Mouse (Mus musculus) ovary, postnatal 14 days (tissue): ENCODE measurements around the gene Rad51.

ENCODE experiments used
- DNase-seq: peaks from one replicate; pipeline ENCODE4 v3.0.0; 2022; ENCODE audit warnings: low spot score

Rad51 gene

GRCm38 (mm10) chr2:119165401-119165800, 52.8 kb downstream of the Rad51 start:
- DNase-seq: no peak

DNA sequence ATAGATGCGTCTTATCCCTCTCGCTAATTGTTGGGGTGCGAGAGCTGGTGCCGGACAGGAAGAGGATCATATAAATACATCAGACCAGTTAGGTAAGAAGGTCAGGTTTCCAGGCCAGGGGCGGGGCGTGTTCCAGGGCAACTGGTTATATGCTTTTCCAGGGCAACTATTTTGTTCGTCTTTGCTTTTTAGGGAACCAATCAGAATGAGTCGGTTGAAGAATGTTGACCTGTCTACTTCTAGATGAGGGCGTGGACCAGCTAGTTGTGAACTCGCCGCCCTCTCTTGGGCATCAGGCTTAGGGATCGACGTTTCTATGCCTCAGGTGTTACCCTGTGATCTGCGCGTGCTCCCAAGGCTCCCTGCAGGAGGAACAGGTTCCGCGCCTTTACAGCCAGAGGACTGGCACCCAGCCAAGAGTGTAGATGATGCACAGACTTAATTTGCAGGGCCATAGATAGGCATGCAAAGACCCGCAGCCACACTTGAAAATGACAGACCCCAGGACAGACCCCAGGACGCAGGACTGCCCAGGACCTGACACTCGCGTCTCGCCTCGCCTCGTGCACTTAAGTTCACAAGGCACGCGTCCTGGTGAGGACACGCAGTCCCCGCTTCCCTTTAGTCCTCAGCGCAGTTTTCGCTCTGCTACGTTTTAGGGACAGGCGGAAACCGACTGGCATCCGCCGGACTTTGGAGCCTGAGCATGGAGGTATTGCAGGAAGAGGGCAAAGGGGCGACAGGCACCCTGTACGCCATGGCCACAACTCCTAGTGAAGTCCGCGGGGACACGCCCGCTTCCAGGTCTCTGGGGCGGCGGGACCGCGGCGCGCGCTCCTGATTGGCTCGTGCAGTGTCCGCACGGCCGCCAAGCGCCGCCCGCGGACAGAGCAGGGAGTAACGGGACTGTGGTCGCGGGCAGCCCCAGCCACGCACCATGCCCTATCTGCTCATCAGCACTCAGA, 54.6 kb downstream of the Rad51 start, which contains the start of gene Gchfr:
TSS of gene Gchfr (plus strand) at position 873 of the 965 bp plus-strand sequence.
- no peak for DNase-seq

- no peak for DNase-seq
Measured at GRCm38 (mm10) chr2:119167866-119168256, 55.3 kb downstream of the Rad51 start.

- DNase-seq: no peak
Measured at GRCm38 (mm10) chr2:119170282-119170681, 57.7 kb downstream of the Rad51 start.

DNA sequence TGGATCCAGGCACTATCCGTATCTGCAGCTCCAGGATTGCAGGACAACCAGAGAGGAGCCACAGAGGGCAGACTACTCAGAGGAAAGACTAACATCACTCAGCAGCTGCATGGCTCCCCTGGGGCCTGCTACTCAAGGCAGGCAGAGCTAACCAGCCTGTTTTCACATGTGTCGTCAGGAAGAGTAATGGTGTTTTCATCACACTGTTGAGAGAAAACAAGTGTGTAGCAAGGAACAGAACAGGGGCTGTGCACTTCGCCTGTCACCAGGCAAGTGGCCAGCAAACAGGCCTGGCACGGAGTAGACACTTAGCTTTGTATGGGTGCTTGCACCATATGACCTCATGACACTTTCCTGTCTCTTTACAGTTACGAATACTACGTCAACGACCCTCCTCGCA, 59.0 kb downstream of the Rad51 start:
- DNase-seq: no peak

DNA sequence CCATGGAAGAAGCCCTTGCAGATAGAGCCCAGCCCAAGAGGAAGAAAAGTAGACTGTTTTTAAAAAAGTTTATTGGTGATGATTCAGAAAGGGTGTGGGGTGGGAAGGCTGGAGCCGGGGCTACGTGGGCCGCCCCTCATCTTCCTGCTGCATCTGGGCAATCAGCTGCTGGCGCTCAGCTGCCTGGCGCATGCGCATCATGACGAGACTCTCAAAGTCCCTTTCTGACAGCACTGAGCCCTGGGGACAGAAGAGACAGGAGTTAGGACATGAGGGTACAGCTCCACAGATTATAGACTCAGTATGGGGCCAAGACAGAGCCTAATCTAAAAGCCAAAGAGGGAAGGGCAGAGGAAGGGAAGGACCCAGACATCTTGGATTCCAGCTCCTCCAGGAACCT, 59.9 kb downstream of the Rad51 start:
- no peak for DNase-seq

GRCm38 (mm10) chr2:119172862-119173576, 60.4 kb downstream of the Rad51 start:
- peak; percentile 37 for DNase-seq

DNA sequence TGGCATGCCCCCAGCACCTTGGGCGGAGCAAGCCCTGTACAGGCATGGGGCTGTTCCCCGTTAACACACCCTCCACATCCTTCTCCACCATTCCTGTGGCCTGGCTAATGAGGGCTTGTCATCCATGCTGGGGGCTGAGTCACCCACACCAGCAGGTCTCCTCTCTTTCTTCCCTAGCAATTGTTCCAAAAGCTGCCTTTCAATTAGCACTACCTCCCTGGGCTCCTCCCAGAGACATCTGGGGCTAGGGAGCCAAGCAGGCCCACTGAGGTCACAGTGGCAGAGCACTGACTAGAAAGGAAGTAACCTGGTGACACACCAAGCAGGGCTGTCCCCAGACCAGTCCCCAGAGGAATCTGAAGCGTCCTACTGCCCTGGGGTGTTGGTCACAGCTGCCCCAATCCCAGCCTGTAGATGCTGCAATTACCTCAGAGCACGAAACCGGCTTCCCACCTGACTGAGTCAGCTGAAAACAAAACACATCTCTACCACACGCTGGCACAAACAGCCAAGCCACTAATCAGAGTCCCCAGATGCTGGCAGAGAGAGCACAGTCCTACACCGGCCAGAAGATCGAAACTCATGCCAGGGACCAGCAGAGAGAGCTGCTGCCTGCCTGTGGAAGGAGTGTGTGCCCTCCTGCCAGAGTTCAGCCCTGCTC, 61.5 kb downstream of the Rad51 start, which contains the start of gene Gm14137:
TSS of gene Gm14137 (plus strand) at position 519 of the 661 bp plus-strand sequence.
- DNase-seq: no peak

- DNase-seq: no peak
Measured at GRCm38 (mm10) chr2:119174866-119175265, 62.3 kb downstream of the Rad51 start.

- no peak for DNase-seq
Measured at GRCm38 (mm10) chr2:119175614-119176013, 63.0 kb downstream of the Rad51 start.

- DNase-seq: no peak
Measured at GRCm38 (mm10) chr2:119176761-119177160, 64.2 kb downstream of the Rad51 start.

- no peak for DNase-seq
Measured at GRCm38 (mm10) chr2:119177384-119177939, 64.9 kb downstream of the Rad51 start.

- DNase-seq: no peak
Measured at GRCm38 (mm10) chr2:119182914-119183313, 70.3 kb downstream of the Rad51 start.

DNA sequence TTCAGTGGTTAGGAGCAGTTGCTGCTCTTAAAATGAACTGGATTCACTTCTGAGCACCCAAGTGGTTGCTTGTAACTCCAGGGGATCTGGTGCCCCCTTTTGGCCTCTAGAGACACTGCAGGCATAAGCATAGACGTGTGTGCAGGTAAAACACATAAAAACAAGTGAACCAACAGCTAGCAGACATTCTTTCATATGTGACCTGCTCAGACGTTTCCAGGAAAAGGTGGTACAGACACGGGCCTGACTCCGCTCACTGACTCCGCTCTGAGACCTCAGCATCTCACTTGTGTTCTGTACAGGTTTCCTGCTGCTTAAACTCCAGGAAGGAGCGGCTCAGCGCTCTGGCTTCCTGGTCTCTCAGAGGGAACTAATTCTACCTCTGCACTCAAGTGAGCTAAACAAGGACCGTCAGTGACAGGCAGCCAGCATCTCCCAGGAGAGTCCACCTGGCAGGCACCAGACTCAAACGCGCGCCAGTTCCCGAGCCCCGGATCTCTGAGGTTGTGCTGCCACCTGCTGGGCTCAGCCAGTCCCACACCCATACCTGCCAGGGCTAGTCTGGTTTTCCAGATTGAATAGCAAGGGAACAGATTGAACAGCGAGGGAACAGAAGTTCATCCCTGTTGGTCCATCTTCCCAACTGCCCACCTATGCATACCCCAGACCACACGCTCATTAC, 76.6 kb downstream of the Rad51 start:
- peak; percentile 81 for DNase-seq

- DNase-seq: no peak
Measured at GRCm38 (mm10) chr2:119190969-119191368, 78.4 kb downstream of the Rad51 start.

DNA sequence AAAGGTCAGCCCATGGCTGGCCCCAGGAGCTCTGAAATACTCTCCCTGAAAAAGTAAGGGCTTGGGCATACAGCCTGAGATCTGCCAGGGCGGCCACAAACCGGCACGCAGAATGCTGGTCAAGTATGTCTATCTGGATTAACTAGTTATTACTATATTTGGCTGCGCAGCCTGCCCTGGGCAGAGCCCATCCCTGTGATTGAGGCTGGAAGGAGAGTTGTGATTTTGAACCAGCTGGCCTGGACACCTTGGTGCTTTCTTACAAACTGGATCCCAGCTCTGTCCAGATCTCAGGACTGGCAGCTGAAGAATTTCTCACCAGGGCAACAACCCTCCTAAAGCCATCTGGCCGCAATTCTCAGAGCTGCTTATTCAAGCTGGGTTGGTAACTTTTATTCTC, 81.5 kb downstream of the Rad51 start:
- no peak for DNase-seq

GRCm38 (mm10) chr2:119196316-119197108, 83.9 kb downstream of the Rad51 start:
- DNase-seq: no peak
